Mouse (Mus musculus): ENCODE measurements around the gene Slx1b.
"Not testable (repeated sequence)": the region's sequence is repeated elsewhere in the genome, so short reads cannot be mapped to it uniquely, and the experiment has no call there.

Slx1b gene

GRCm38 (mm10) chr7:126695631-126696207, at the start of gene Slx1b:
Gene Slx1b (minus strand): TSS chr7:126695784.
- peak; percentile 95 for DNase-seq (ENCODE audit: low spot score)

- DNase-seq (ENCODE audit: low spot score): no peak
These were observed 46.4 kb upstream of the Slx1b start for GRCm38 (mm10) chr7:126741964-126742482.

GRCm38 (mm10) chr7:126741452-126741851, 45.9 kb upstream of the Slx1b start:
- DNase-seq (ENCODE audit: low spot score): no peak

GRCm38 (mm10) chr7:126740977-126741376, 45.4 kb upstream of the Slx1b start:
- DNase-seq (ENCODE audit: low spot score): no peak

- no peak for DNase-seq (ENCODE audit: low spot score)
These were observed 44.6 kb upstream of the Slx1b start for GRCm38 (mm10) chr7:126740132-126740735.

- DNase-seq (ENCODE audit: low spot score): no peak
These were observed 44.0 kb upstream of the Slx1b start for GRCm38 (mm10) chr7:126739551-126739950.

GRCm38 (mm10) chr7:126736122-126736521, 40.5 kb upstream of the Slx1b start:
- no peak for DNase-seq (ENCODE audit: low spot score)

- DNase-seq (ENCODE audit: low spot score): not testable (repeated sequence)
These were observed 34.7 kb upstream of the Slx1b start for GRCm38 (mm10) chr7:126730256-126730789.

GRCm38 (mm10) chr7:126725667-126726066, 30.1 kb upstream of the Slx1b start:
- DNase-seq (ENCODE audit: low spot score): no peak

GRCm38 (mm10) chr7:126725077-126725476, 29.5 kb upstream of the Slx1b start:
- no peak for DNase-seq (ENCODE audit: low spot score)

GRCm38 (mm10) chr7:126721635-126722034, 26.1 kb upstream of the Slx1b start:
- no peak for DNase-seq (ENCODE audit: low spot score)

GRCm38 (mm10) chr7:126718787-126719337, 23.3 kb upstream of the Slx1b start:
- no peak for DNase-seq (ENCODE audit: low spot score)

GRCm38 (mm10) chr7:126717566-126717965, 22.0 kb upstream of the Slx1b start:
- DNase-seq (ENCODE audit: low spot score): no peak

- no peak for DNase-seq (ENCODE audit: low spot score)
These were observed 20.1 kb upstream of the Slx1b start for GRCm38 (mm10) chr7:126715679-126716078.

- no peak for DNase-seq (ENCODE audit: low spot score)
These were observed 16.3 kb upstream of the Slx1b start for GRCm38 (mm10) chr7:126711910-126712309.

- no peak for DNase-seq (ENCODE audit: low spot score)
These were observed 14.7 kb upstream of the Slx1b start for GRCm38 (mm10) chr7:126710266-126710665.

GRCm38 (mm10) chr7:126708175-126708952, 12.8 kb upstream of the Slx1b start:
- DNase-seq (ENCODE audit: low spot score): no peak

- no peak for DNase-seq (ENCODE audit: low spot score)
These were observed 12.0 kb upstream of the Slx1b start, which contains the start of gene Coro1a for GRCm38 (mm10) chr7:126707442-126708174. Gene Coro1a (minus strand): TSS chr7:126707787.

GRCm38 (mm10) chr7:126704121-126704980, 8.8 kb upstream of the Slx1b start:
- DNase-seq (ENCODE audit: low spot score): peak; percentile 49

GRCm38 (mm10) chr7:126703757-126704077, 8.1 kb upstream of the Slx1b start:
- DNase-seq (ENCODE audit: low spot score): no peak
